Mouse (Mus musculus) small intestine, adult 2 months (tissue): ENCODE data around the gene Traf2. TPM values are rescaled to one million over a fixed set of nuclear protein-coding genes. Genes with fewer than 3 reads are reported as not detected.

Experiments
- H3K27ac ChIP-seq: fragments of 200-500 bp; 2 replicates; pipeline ENCODE4 v1.5.1; 2012; ENCODE audit warnings: low read depth, low read length, control low read depth, inconsistent platforms; ENCODE audit not compliant: insufficient read depth
- H3K27me3 ChIP-seq: fragments of 200-500 bp; 2 replicates; pipeline ENCODE4 v1.6.1; 2012; ENCODE audit warnings: mild to moderate bottlenecking, moderate library complexity, low read length, inconsistent platforms; ENCODE audit not compliant: control insufficient read depth, insufficient read depth
- H3K36me3 ChIP-seq: fragments of 200-500 bp; 2 replicates; pipeline ENCODE4 v1.6.1; 2012; ENCODE audit warnings: mild to moderate bottlenecking, low read length, control low read depth, inconsistent platforms; ENCODE audit not compliant: control insufficient read depth, insufficient read depth
- H3K4me1 ChIP-seq: fragments of 200-500 bp; 2 replicates; pipeline ENCODE4 v1.6.1; 2012; ENCODE audit warnings: low read length, inconsistent platforms, mixed read lengths; ENCODE audit not compliant: control insufficient read depth, insufficient read depth, insufficient read length
- H3K4me3 ChIP-seq: fragments of 200-500 bp; 2 replicates; pipeline ENCODE4 v1.5.1; 2012; ENCODE audit warnings: low read depth, mild to moderate bottlenecking, control low read depth, inconsistent platforms, low read length, moderate library complexity
- CTCF ChIP-seq: fragments of 200-500 bp; IDR thresholded peaks from 2 replicates; pipeline ENCODE4 v1.5.1; 2012; ENCODE audit warnings: low read depth, mild to moderate bottlenecking, control low read depth, inconsistent platforms, low read length, moderate library complexity, mixed read lengths; ENCODE audit not compliant: insufficient replicate concordance, insufficient read length; ENCODE audit errors: extremely low read depth
- POLR2A ChIP-seq: fragments of 200-500 bp; IDR thresholded peaks from 2 replicates; pipeline ENCODE4 v1.6.1; 2012; ENCODE audit warnings: low read depth, mild to moderate bottlenecking, control low read depth, inconsistent platforms, low read length, moderate library complexity
- WGBS: fragments of 180-500 bp; shearing (Covaris S2); methylation state at CpG from one replicate; pipeline ENCODE4 v1.1.7; 2018; 5-methylcytosine and 5-hydroxymethylcytosine counted together
- polyA plus RNA-seq: library from polyadenylated mRNA; depleted of rRNA; stranded (reverse); fragments of >200 nt; gene quantifications from 2 replicates; pipeline ENCODE4 v1.2.3, GENCODE M21; 2012

The Traf2 gene
- polyA plus RNA-seq, 1 experiment: 13.7 TPM

DNA sequence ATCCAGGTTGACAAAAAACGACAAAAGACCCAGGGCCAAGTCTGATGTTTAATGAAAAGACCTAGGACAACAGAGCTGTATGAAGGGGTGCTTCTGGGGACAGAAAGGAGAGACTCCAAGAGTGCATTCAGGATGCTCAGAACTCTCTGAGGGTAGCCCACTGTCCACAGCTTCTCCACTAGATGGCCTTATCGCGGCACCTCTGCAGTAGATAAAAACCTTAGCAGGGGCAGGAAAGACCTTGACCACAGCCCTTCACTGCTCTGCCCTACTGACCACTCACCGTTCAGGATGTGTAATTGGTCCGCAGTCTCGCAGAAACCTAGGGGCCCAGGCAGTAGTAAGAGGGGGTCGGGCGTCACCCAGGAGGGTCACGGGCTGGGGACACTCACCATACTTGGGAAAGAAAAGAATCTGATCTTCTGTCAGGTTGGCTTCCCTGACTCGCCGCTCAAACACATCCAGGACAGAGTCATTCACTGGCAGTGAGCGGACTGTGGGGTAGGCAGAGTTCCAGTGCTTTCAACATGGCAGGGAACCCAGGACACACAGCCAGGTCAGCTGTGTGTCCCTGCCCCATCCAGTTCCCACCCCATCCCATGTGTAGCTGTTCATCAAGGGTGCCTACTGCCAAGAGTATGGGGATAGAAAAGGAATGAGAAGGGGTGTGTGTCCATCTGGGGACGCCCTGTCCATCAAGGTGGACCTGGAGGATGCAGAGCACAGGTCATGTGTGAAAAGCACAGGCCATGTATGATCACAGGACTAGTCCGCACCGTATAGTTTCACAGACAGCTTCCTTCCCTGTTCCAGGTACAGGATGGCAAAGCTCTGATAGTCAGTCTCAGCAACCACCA, 47.9 kb downstream of the Traf2 start:
- WGBS: 81% methylated on average over 15 of the region's 15 CpGs
- Histone ChIP-seq H3K4me1 (peaks cover 26% of the 10 kb centered on the region), H3K27ac (no peak overlapping the region), H3K27me3 (no peaks in the 10 kb centered on the region), H3K4me3 (no peak overlapping the region), H3K36me3 (peaks cover 5% of the 10 kb centered on the region; the same call in 1 of the 2 replicates)
- TF ChIP-seq POLR2A (no peak), CTCF (no peak)

DNA sequence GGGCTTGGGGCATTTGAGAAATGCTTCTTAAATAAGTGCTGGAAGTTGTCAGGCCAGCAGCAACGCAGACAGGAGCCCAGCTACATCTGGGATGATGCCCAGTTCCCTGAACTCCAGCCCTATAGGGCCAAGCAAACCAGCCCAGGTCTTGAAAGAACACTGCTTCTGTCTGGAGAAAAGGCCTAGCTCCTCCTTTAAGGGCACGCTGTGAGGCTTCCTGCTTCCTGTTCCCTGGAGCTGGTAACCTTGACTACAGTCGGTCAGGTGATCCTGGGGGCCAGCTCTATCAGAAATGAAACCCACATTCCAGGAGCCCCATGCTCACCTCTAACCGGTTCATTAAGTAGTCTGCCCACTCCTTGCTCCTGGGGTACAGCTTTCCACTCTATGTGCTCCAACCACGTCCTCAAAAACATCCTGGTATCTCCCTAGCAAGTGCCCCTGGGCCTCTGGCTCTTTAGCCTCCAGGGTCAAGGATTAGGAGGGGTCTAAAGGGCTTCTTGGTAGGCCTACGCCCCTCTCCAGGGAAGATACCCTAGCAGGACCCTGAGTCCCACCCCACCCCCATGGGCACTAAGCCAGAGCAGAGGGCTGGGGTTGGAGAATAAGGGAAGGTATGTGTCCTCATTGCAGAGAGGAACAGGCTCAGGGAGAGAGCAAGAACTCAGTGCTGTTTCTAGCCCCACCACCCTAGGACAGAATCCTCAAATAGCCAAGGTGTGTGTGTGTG, 48.7 kb downstream of the Traf2 start:
- no peaks in the 10 kb centered on the region for H3K36me3 ChIP-seq
- H3K27me3 ChIP-seq: no peaks in the 10 kb centered on the region
- no peak overlapping the region for H3K4me3 ChIP-seq
- peaks cover 24% of the 10 kb centered on the region for H3K4me1 ChIP-seq
- 36% methylated on average over 6 of the region's 6 CpGs for WGBS
- H3K27ac ChIP-seq: no peak overlapping the region
- TF ChIP-seq POLR2A (no peak), CTCF (no peak)

DNA sequence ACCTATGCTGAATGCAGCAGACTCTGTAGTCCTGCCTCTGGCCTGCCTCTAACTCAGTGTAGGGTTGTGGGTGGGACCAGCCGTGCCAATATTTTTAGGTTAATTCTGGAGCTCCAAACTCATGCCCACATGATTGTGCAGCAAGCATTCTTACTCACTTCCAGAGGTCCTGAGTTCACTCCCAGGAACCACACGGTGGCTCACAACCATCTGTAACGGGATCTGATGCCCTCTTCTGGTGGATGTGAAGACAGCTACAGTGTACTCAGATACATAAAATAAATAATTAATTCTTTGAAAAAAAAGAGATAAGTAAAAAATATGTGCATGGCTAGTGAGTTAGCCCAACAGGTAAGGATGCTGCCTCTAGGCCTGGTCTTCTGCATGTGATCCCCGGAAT, 50.3 kb downstream of the Traf2 start:
- no peak overlapping the region for H3K27ac ChIP-seq
- WGBS: 42% methylated on average over 4 of the region's 4 CpGs

DNA sequence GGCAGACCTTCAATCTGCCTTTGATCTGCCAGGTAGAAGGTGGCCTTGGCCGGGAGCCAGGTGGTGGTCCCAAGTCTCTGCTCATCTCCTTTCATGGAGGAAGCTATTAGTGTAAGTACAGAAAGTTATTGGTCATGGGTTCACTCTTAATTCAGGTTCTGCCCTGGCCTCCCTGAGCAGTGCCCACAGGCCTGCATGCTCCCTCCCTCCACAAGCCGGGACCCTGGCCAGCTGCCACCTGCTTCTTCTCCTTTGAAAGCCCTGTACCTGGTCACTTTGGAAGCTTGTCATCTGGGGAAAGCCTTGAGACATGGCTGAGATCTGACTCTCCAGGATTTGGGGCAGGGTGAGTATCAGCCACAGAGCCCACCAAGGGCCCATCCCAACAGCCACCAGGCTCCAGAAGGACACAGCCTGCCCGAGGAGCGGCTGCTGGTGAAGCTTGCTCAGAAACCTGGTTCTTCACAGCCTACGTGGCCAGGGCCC, 53.2 kb downstream of the Traf2 start, which contains the start of gene Lcn12:
Gene Lcn12, minus strand, starts transcription at position 436 of the 486 bp plus-strand sequence.
- 77% methylated on average over 5 of the region's 5 CpGs for WGBS
- no peaks in the 10 kb centered on the region for H3K27me3 ChIP-seq
- no peak within 1 kb of the TSS for H3K4me3 ChIP-seq
- H3K4me1 ChIP-seq: peaks cover 4% of the 10 kb centered on the region; the same call in 1 of the 2 replicates
- H3K36me3 ChIP-seq: no peaks in the 10 kb centered on the region
- TF ChIP-seq POLR2A (no peak), CTCF (no peak)
- no peak within 1 kb of the TSS for H3K27ac ChIP-seq

More for the DNA sequence above, 50.3 kb downstream of the Traf2 start:
- TF ChIP-seq POLR2A: no peak
- TF ChIP-seq CTCF: peak; percentile 53; the same call in 1 of the 2 replicates
- H3K4me3 ChIP-seq: no peak overlapping the region
- H3K27me3 ChIP-seq: no peaks in the 10 kb centered on the region
- H3K4me1 ChIP-seq: peaks cover 11% of the 10 kb centered on the region
- no peaks in the 10 kb centered on the region for H3K36me3 ChIP-seq

DNA sequence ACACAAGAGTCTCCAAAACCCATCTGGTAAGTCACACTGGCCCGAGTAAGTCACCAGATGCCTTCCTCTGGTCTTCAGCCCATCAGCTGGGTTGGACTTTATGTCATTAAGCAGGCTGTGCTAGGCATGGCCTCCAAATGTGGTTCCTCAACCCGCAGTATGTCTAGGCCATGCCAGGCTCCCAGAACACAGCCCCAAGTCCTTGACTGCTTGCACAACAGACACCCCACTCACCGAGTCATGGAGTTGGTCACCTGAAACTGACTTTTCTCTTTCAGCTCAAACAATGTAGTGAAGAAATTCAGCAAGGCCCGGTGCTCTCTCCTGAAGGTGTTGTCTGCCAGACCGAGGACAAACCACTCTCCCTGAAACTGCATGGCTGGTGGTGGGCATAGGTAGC, 53.8 kb downstream of the Traf2 start:
- WGBS: 87% methylated on average over 5 of the region's 5 CpGs
- no peak overlapping the region for H3K4me3 ChIP-seq
- no peaks in the 10 kb centered on the region for H3K27me3 ChIP-seq

DNA sequence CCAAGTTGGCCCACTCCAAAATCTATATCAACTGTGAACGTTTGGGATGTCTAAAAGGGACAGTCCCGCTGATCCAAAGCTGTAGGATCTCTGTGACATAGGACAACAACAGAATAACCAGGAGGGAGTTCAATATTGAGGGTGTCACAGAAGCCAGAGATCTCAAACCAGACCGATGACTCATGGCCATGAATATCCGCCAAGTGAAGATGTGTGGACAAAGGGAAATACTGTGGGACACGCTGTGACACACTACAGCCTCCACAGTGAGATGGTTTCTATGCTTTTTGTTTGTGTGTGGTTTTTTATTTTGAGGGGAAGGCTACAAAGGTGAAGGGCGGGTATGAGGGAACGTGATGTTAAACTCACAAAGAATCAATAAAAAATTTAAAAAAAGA, 58.1 kb downstream of the Traf2 start:
- H3K27ac ChIP-seq: no peak overlapping the region
- H3K4me1 ChIP-seq: peaks cover 11% of the 10 kb centered on the region
- no peaks in the 10 kb centered on the region for H3K27me3 ChIP-seq
- H3K36me3 ChIP-seq: no peaks in the 10 kb centered on the region
- TF ChIP-seq POLR2A: no peak
- no peak for TF ChIP-seq CTCF
- WGBS: 85% methylated on average over 7 of the region's 7 CpGs
- H3K4me3 ChIP-seq: no peak overlapping the region

More for the DNA sequence above, 53.8 kb downstream of the Traf2 start:
- Histone ChIP-seq H3K27ac (no peak overlapping the region), H3K36me3 (no peaks in the 10 kb centered on the region), H3K4me1 (peaks cover under 1% of the 10 kb centered on the region; the same call in 1 of the 2 replicates)
- TF ChIP-seq POLR2A (no peak), CTCF (no peak)
